In the genomic region with DNA sequence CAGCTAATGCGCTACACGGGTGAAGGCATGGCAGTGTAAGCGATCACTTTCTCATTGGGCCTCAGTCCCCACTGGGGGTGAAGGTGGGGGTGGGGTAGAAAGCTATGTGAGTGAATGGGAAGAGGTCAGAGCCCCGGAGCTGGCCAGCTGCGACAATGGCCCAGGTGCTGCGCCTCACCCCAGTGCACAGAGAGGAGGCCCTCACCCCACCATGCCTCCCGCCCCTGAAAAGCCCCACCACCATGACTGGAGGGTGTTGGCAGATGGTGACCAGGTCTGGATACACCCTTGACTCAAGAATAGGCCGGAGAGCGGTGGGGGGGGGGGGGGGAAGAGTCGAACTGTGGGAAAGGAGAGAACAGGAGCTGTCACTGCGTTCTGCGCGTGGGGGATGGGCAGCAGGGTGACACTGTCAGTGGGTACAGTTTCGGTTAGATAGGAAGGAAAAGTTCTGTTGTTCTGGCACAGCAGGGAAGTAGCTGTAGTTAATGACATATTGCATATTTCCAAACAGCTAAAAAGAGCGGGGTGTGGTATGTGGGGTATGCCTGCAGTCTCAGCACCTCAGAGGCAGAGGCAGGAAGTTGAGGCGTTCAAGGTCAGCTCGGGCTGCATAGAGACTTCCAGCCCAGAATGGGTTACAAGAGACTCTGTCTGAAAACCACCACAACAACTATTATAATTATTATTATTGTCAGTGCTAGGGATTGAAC, we compare ENCODE assay signal across 1 mouse cellular context.
TF ChIP-seq lines count a peak whose summit lies in the region.

No protein-coding gene starts in this region.

TF ChIP-seq in CH12.LX, 34 proteins besides CTCF, POLR2A, EP300 and RAD21:
- no peak for TF ChIP-seq ZNF384 (IDR thresholded peaks at IDR 0.05; ENCODE audit: low read depth, low read length)
- TF ChIP-seq CHD1 (IDR thresholded peaks at IDR 0.05; ENCODE audit: low read depth, low read length), result no peak
- TF ChIP-seq MAX (IDR thresholded peaks at IDR 0.05; ENCODE audit: low read length), result peak; percentile 60
- TF ChIP-seq USF2 (conservative IDR thresholded peaks at IDR 0.05; ENCODE audit: low read depth, low read length), result no peak
- TF ChIP-seq E2F4 (IDR thresholded peaks at IDR 0.05; ENCODE audit: insufficient replicate concordance, low read depth, low read length), result no peak
- peak; percentile 81 for TF ChIP-seq MEF2A (IDR thresholded peaks at IDR 0.05; ENCODE audit: borderline replicate concordance, low read depth, low read length)
- TF ChIP-seq UBTF (IDR thresholded peaks at IDR 0.05; ENCODE audit: low read depth, low read length), result no peak
- no peak for TF ChIP-seq JUN (IDR thresholded peaks at IDR 0.05; ENCODE audit: insufficient read depth, low read depth, low read length)
- no peak for TF ChIP-seq ZC3H11A (IDR thresholded peaks at IDR 0.05; ENCODE audit: low read depth, low read length)
- TF ChIP-seq NRF1 (IDR thresholded peaks at IDR 0.05; ENCODE audit: low read depth, low read length), result no peak
- peak; percentile 77 for TF ChIP-seq ETS1 (conservative IDR thresholded peaks at IDR 0.05; ENCODE audit: low read depth, low read length)
- TF ChIP-seq CHD2 (IDR thresholded peaks at IDR 0.05; ENCODE audit: low read length), result peak; percentile 91
- TF ChIP-seq PAX5 (IDR thresholded peaks at IDR 0.05; ENCODE audit: low read length), result no peak
- TF ChIP-seq KAT2A (IDR thresholded peaks at IDR 0.05; ENCODE audit: insufficient replicate concordance, low read length), result no peak
- TF ChIP-seq MAZ (IDR thresholded peaks at IDR 0.05; ENCODE audit: low read depth, low read length), result peak; percentile 95
- 0 out of 2 replicates have a peak, but pooled peaks have one; percentile 11 for TF ChIP-seq ZMIZ1 (IDR thresholded peaks at IDR 0.05; ENCODE audit: low read depth, low read length)
- peak; percentile 76 for TF ChIP-seq IRF4 (IDR thresholded peaks at IDR 0.05; ENCODE audit: low read depth, low read length)
- TF ChIP-seq ZKSCAN1 (IDR thresholded peaks at IDR 0.05; ENCODE audit: borderline replicate concordance, low read depth, low read length), result no peak
- no peak for TF ChIP-seq JUND (conservative IDR thresholded peaks at IDR 0.05; ENCODE audit: low read depth, low read length)
- peak; percentile 41 for TF ChIP-seq HCFC1 (IDR thresholded peaks at IDR 0.05; ENCODE audit: low read depth, low read length)
- TF ChIP-seq RCOR1 (conservative IDR thresholded peaks at IDR 0.05; ENCODE audit: low read depth, low read length), result peak; percentile 56; the same call in 1 of the 2 replicates
- no peak for TF ChIP-seq NELFE (IDR thresholded peaks at IDR 0.05; ENCODE audit: low read depth, low read length)
- no peak for TF ChIP-seq USF1 (IDR thresholded peaks at IDR 0.05; ENCODE audit: low read depth, low read length)
- TF ChIP-seq BHLHE40 (IDR thresholded peaks at IDR 0.05; ENCODE audit: low read depth, low read length), result peak; percentile 77
- peak; percentile 5; the same call in 1 of the 2 replicates for TF ChIP-seq SMC3 (IDR thresholded peaks at IDR 0.05; ENCODE audit: low read depth, low read length)
- TF ChIP-seq MXI1 (IDR thresholded peaks at IDR 0.05; ENCODE audit: low read depth, low read length), result peak; percentile 83
- TF ChIP-seq POLR2AphosphoS2 (IDR thresholded peaks at IDR 0.05; ENCODE audit: low read depth, low read length), result peak; percentile 60; the same call in 1 of the 2 replicates
- TF ChIP-seq TCF12 (IDR thresholded peaks at IDR 0.05; ENCODE audit: low read depth, low read length), result peak; percentile 98
- no peak for TF ChIP-seq MAFK (IDR thresholded peaks at IDR 0.05; ENCODE audit: insufficient replicate concordance, low read length)
- peak; percentile 24; the same call in 1 of the 2 replicates for TF ChIP-seq MYC (IDR thresholded peaks at IDR 0.05; ENCODE audit: low read depth, low read length)
- TF ChIP-seq SIN3A (IDR thresholded peaks at IDR 0.05; ENCODE audit: low read length), result peak; percentile 84
- TF ChIP-seq ELF1 (IDR thresholded peaks at IDR 0.05; ENCODE audit: low read depth, low read length), result no peak
